Mouse (Mus musculus) cerebellum, postnatal 25 days (tissue): ENCODE measurements around the gene Csad.

Experiments used
- DNase-seq, 2 experiments: peaks; one replicate each; pipeline ENCODE4 v3.0.0; 2021; ENCODE audit warnings: mixed read lengths in 2 of 2

The Csad gene

DNA sequence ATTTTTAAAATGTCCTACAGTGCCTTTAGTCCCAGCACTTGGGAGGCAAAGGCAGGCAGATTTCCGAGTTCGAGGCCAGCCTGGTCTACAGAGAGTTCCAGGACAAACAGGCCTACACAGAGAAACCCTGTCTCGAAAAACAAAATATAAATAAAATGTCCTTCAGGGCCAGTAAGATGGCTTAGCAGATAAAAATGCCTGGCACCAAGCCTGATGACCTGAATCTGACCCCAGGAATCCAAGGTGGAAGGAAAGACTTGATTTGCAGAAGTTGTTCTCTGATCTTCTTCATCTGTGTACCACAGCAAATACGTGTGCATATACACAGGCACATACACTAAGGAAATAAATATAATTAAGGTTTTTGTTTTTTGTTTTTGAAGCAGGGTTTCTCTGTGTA lies 9.2 kb downstream of the Csad start:
- no peak for DNase-seq

GRCm38 (mm10) chr15:102194439-102194838 lies 10.1 kb downstream of the Csad start:
- DNase-seq = no peak

DNA sequence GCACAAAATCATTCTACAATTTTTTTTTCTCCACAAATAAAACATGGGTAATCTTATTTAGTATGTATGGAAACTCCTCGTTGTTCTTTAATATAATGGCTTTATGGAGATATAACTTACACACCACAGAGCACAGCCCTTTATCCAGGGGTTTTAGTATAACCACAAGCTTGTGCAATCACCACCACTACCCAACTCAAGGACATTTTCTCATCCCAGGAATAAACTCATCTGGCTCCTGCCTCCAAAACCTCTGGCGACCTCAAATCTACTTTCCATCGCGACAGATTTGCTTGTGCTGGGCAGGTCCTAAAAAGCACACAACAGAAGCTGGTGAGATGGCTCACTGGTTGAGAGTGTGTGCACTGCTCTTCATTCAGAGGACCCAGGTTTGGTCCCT lies 10.9 kb downstream of the Csad start:
- DNase-seq = no peak

GRCm38 (mm10) chr15:102192820-102193386 lies 11.6 kb downstream of the Csad start:
- DNase-seq = no peak

- DNase-seq = no peak
These were observed 12.2 kb downstream of the Csad start for GRCm38 (mm10) chr15:102192271-102192812.

- no peak for DNase-seq
These were observed 12.8 kb downstream of the Csad start for GRCm38 (mm10) chr15:102191699-102192098.

DNA sequence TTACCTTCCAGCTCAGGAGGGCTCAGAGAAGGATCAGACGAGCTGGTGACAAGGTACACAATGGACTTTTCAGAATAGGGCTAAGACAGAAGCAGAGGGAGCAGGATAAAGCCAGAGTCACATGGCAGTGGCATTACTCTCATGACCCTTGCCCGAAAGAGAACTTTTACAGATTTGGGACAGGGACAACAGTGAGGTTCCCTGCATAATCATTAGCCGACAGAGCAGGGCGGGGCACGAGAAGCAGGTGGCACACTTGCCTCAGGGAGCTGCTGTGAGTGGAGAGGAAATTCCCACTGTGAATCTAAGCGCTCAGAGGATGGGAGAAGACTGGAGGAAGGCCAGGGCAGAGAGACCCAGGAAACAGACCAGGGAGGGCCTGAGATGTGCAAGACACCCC lies 15.6 kb downstream of the Csad start:
- DNase-seq = no peak

- no peak for DNase-seq
These were observed 16.4 kb downstream of the Csad start for GRCm38 (mm10) chr15:102188096-102188495.

DNA sequence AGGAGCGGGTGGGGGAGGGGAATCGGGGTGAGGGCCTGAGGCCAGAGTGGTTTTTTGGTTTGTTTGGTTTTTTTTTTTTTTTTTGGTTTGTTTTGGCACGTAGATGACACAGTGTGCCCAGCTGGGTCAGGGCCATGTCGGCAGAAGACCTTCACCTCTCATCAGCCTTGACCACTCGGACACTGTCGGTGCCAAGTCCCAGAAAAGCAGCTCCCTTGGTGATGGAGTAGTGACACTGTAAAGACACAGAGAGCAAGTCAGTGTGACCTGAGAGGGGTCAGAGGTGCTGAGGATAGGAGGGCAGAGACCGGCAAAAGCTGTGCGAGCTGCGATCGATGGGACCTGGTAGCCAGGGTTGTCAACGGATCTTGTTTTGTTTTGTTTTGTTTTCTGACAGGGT lies 18.3 kb downstream of the Csad start:
- no peak for DNase-seq

GRCm38 (mm10) chr15:102183076-102183475 lies 21.4 kb downstream of the Csad start:
- no peak for DNase-seq

DNA sequence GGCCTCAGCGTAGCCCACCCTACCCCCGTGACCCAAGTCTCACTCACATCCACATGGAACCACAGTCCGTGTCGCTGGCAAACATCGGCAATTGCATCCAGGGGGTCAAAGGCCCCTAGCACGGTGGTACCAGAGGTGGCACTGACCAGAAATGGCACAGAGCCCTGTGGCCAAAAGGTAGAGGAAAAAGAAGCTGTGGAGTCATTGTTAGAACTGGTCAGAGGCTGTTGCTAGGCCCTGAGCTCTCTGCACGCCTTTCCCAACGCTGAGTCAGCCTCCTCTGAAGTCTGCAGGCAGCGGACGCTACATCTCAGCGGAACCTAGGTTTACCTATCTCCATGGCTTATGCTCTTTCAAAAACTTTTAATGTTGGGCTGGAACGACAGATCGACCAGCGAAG lies 24.6 kb downstream of the Csad start:
- no peak for DNase-seq

DNA sequence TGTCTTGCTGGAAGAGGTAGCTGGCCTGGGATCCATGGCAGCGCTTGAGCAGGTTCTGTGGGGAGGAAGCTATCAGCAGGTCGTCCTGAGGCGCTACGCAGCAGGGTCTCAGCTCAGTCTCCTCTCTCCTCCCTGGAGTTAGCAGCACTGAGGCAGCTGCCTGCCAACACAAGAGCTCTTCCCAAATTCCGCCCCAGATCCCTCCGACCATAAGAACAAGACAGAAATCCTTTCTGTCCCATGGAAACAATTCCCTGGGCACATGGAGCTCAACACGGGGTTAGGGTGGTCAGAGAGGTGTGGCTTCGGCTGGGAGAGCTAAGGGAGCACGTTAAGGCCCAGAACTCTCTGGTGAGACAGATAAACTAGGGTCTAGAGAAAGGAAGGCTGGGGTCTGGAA lies 25.4 kb downstream of the Csad start:
- DNase-seq = no peak

- DNase-seq = peak; percentile 92 to 94
These were observed 26.2 kb downstream of the Csad start for GRCm38 (mm10) chr15:102178279-102178678.

DNA sequence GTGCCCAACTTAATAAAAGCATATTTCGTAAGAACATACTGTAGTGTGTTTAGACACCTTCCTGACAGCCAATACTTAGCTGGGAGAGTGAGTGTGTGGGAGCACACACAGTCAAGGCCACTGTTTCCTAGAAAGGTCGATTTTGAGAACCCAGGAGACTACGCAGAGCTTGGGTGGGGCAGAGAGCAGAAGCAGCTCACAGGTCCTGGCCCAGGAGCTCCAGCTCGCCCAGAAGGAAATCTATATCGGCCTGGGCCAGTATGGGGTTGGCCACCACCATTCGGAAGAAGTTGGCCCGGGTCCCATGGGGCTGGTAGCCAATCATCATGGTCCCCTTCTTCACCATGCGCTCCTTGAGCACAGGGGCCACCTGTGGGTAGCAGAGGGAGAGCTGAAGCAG lies 27.1 kb downstream of the Csad start:
- DNase-seq = peak; percentile 13 to 30

DNA sequence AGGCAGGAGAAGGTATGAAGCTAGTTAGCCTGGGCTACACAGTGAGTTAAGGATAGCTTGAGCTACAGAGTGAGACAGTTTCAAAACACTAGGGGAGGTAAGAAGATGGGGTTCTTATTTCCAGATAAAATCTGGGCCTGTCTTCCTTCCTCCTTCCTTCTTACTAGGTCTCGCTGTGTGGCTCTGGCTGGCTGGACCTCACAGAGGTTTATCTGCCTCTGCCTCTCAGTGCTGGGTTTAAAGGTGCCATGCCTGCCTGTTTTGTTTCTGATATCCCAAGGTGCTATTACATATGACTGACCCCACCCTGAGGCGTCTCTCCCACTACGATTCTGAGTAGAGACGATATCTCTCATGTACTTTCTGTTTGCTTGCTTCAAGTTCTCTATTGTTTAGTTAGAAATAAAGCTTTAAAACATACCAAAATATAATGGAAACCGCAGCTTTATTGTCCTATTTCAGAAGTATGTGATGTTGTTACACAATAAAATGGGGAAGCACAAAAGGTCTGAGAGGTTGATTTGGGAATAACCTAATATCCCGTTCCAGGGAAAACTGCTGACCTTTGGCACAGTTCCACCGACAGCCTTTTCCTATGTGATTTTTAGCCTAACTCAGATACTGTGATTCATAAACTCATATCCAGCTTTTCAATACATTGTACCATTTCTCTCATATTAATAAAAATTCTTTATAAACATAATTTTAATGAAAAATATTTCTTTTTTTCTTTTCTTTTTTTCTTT lies 27.8 kb downstream of the Csad start:
- no peak for DNase-seq

DNA sequence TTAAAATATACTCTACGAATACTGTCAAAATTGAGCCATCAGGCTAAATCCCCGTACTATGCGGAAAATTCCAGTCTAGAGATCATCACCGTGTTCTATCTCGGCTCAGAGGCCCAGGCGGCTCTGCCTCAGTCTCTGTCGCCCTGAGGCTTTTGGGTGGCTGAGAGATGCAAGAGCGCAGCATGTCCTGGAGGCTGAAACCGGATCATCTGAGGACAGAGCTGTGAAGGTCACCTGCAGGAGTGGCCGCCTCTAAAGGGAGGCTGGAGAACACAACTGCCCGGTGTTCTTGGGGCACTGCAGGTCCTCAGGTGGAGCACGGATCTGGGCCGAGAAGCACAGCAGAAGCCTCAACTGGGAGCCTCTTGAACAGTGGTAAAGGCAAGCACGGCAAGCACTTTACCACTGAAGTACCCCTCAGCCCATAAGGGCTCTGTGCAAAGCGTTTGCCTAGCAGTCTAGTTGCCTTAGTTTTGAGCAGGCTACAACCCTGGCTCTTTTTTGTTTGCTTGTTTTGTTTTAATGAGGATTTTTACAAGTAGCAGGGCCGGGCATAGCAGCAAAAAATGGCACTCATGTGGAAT lies 28.7 kb downstream of the Csad start:
- DNase-seq = no peak

DNA sequence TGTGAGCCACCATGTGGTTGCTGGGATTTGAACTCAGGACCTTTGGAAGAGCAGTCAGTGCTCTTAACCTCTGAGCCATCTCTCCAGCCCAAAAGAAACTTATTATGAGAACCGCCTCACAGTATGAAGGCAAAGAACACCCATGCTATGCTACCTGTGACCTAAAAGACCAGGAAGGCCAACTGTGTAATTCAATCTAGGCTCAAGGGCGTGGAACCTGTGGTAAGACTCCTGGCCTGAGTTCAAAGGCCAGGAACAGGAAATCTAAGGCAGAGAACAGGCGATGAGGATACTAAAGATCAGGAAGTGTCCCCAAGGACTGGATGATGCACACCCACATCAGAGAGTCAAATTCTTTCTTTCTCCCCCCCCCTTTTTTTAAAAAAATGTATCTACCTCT lies 30.9 kb downstream of the Csad start:
- DNase-seq = no peak

DNA sequence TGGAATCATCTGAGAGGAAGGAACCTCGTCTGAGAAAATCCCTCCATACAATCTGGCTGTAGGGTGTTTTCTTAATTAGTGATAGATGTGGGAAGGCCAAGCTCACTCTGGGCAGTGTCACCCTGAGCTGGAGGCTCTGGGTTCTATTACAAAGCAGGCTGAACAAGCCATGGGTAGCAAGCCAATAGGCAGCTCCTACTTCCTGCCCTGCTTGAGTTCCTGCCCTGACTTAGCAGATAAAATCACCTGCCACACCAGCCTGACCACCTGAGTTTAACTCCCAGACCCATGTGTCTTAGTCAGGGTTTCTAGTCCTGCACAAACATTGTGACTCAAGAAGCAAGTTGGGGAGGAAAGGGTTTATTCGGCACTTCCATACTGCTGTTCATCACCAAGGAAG lies 35.5 kb downstream of the Csad start:
- DNase-seq = no peak

GRCm38 (mm10) chr15:102167620-102168021 lies 36.9 kb downstream of the Csad start:
- DNase-seq = no peak

GRCm38 (mm10) chr15:102165468-102166100 lies 38.9 kb downstream of the Csad start:
- no peak for DNase-seq

- DNase-seq = no peak
These were observed 40.4 kb downstream of the Csad start for GRCm38 (mm10) chr15:102163900-102164693.

GRCm38 (mm10) chr15:102160415-102161060 lies 44.0 kb downstream of the Csad start:
- DNase-seq = no peak
